Mouse (Mus musculus) gastrocnemius, adult 2 months (tissue): Measurements from ENCODE around the gene Mdga1. TPM values are rescaled to one million over a fixed set of nuclear protein-coding genes. Genes with fewer than 3 reads are reported as not detected.

Source experiments
- DNase-seq: peaks from one replicate; pipeline ENCODE4 v3.0.0; 2022
- H3K27ac ChIP-seq: fragments of 200-600 bp; 2 replicates; pipeline ENCODE4 v1.8.1; 2022; ENCODE audit warnings: mild to moderate bottlenecking
- H3K4me3 ChIP-seq: fragments of 200-600 bp; 2 replicates; pipeline ENCODE4 v1.8.1; 2022; ENCODE audit warnings: mild to moderate bottlenecking, moderate library complexity
- CTCF ChIP-seq: fragments of 200-600 bp; IDR thresholded peaks from 2 replicates; pipeline ENCODE4 v1.8.1; 2022; ENCODE audit warnings: antibody characterized with exemption, mild to moderate bottlenecking, moderate library complexity
- intact Hi-C: fragments of 180-260 bp; cut with DNase I; formaldehyde crosslinking; loops from one replicate; pipeline ENCODE4 v1.15.1; 2025
- total RNA-seq, 2 experiments: library from RNA; stranded (reverse); gene quantifications; 2 replicates each; pipeline ENCODE4 v1.2.3; 2021

Mdga1 gene
- total RNA-seq, 2 experiments from 2014 or later, result 29.5 to 41.3 TPM

GRCm38 (mm10) chr17:29886655-29887251 lies 83.1 kb downstream of the Mdga1 start:
- intact Hi-C loops, result loop anchor here (10.0 kb wide), 2 partner anchors 182 to 252 kb away; no protein-coding TSS in a partner anchor
- peak; percentile 66 for DNase-seq
- TF ChIP-seq CTCF, result no peak
- Histone ChIP-seq H3K4me3 (peak overlapping the region; percentile 92), H3K27ac (peak overlapping the region; percentile 82)

GRCm38 (mm10) chr17:29886061-29886460 lies 83.8 kb downstream of the Mdga1 start:
- DNase-seq, result peak; percentile 56
- no peak overlapping the region for H3K27ac ChIP-seq
- peak overlapping the region; percentile 92 for H3K4me3 ChIP-seq
- TF ChIP-seq CTCF, result no peak
- intact Hi-C loops, result loop anchor here (10.0 kb wide), 2 partner anchors 181 to 251 kb away; no protein-coding TSS in a partner anchor

- Histone ChIP-seq H3K4me3 (no peak overlapping the region), H3K27ac (no peak overlapping the region)
- TF ChIP-seq CTCF, result no peak
- no peak for DNase-seq
- intact Hi-C loops, result loop anchor here (5.0 to 10.0 kb wide), 3 partner anchors 180 to 282 kb away; no protein-coding TSS in a partner anchor
Measured at GRCm38 (mm10) chr17:29884596-29884995, 85.3 kb downstream of the Mdga1 start.

- DNase-seq, result no peak
- intact Hi-C loops, result loop anchor here (1.0 to 10.0 kb wide), 4 partner anchors 87 to 281 kb away; no protein-coding TSS in a partner anchor
- H3K4me3 ChIP-seq, result no peak overlapping the region
- no peak for TF ChIP-seq CTCF
- H3K27ac ChIP-seq, result no peak overlapping the region
Measured at GRCm38 (mm10) chr17:29883351-29883750, 86.5 kb downstream of the Mdga1 start.

GRCm38 (mm10) chr17:29882885-29883284 lies 87.0 kb downstream of the Mdga1 start:
- TF ChIP-seq CTCF, result peak; percentile 85
- H3K4me3 ChIP-seq, result no peak overlapping the region
- intact Hi-C loops, result loop anchor here (1.0 to 10.0 kb wide), 4 partner anchors 87 to 281 kb away; no protein-coding TSS in a partner anchor
- peak; percentile 67 for DNase-seq
- no peak overlapping the region for H3K27ac ChIP-seq

- intact Hi-C loops, result loop anchor here (5.0 to 10.0 kb wide), 3 partner anchors 175 to 278 kb away; no protein-coding TSS in a partner anchor
- Histone ChIP-seq H3K4me3 (no peak overlapping the region), H3K27ac (no peak overlapping the region)
- DNase-seq, result no peak
- no peak for TF ChIP-seq CTCF
Measured at GRCm38 (mm10) chr17:29880251-29880650, 89.6 kb downstream of the Mdga1 start.

- no peak for TF ChIP-seq CTCF
- intact Hi-C loops, result no loop called here
- no peak overlapping the region for H3K27ac ChIP-seq
- H3K4me3 ChIP-seq, result no peak overlapping the region
- DNase-seq, result no peak
Measured at GRCm38 (mm10) chr17:29878990-29879389, 90.9 kb downstream of the Mdga1 start.

- no peak for TF ChIP-seq CTCF
- intact Hi-C loops, result no loop called here
- no peak for DNase-seq
- Histone ChIP-seq H3K27ac (peak overlapping the region; percentile 85), H3K4me3 (peak overlapping the region; percentile 63)
Measured at GRCm38 (mm10) chr17:29874082-29874679, 95.7 kb downstream of the Mdga1 start.

GRCm38 (mm10) chr17:29873580-29874015 lies 96.3 kb downstream of the Mdga1 start:
- Histone ChIP-seq H3K4me3 (peak overlapping the region; percentile 63), H3K27ac (peak overlapping the region; percentile 85)
- intact Hi-C loops, result no loop called here
- peak; percentile 81 for DNase-seq
- TF ChIP-seq CTCF, result no peak

- no peak overlapping the region for H3K4me3 ChIP-seq
- intact Hi-C loops, result no loop called here
- no peak for DNase-seq
- no peak for TF ChIP-seq CTCF
- H3K27ac ChIP-seq, result peak overlapping the region; percentile 31; the same call in 1 of the 2 replicates
Measured at GRCm38 (mm10) chr17:29870316-29870715, 99.6 kb downstream of the Mdga1 start.

- no peak for DNase-seq
- intact Hi-C loops, result no loop called here
- TF ChIP-seq CTCF, result no peak
- Histone ChIP-seq H3K4me3 (no peak overlapping the region), H3K27ac (no peak overlapping the region)
Measured at GRCm38 (mm10) chr17:29865914-29866313, 104.0 kb downstream of the Mdga1 start.

GRCm38 (mm10) chr17:29864440-29864839 lies 105.4 kb downstream of the Mdga1 start:
- Histone ChIP-seq H3K27ac (no peak overlapping the region), H3K4me3 (no peak overlapping the region)
- TF ChIP-seq CTCF, result peak; percentile 27; the same call in 1 of the 2 replicates
- intact Hi-C loops, result no loop called here
- DNase-seq, result no peak

- Histone ChIP-seq H3K27ac (no peak overlapping the region), H3K4me3 (no peak overlapping the region)
- DNase-seq, result no peak
- intact Hi-C loops, result no loop called here
- TF ChIP-seq CTCF, result no peak
Measured at GRCm38 (mm10) chr17:29859788-29860283, 110.1 kb downstream of the Mdga1 start.
